Mouse (Mus musculus) monocyte, adult 2 months (primary cell): ENCODE results near the gene Tpm3.

Experiments
- DNase-seq, 2 experiments: peaks; one replicate each; pipeline ENCODE4 v3.0.0; 2022; ENCODE audit warnings: low spot score in 2 of 2, low read depth in 1 of 2

Tpm3 gene

GRCm38 (mm10) chr3:90134993-90135392, 62.5 kb downstream of the Tpm3 start:
- no peak for DNase-seq

GRCm38 (mm10) chr3:90136660-90137059, 64.2 kb downstream of the Tpm3 start:
- DNase-seq: no peak

- no peak for DNase-seq
Observed at GRCm38 (mm10) chr3:90137606-90138005, 65.2 kb downstream of the Tpm3 start.

GRCm38 (mm10) chr3:90139962-90140361, 67.5 kb downstream of the Tpm3 start:
- no peak for DNase-seq

GRCm38 (mm10) chr3:90145461-90145860, 73.0 kb downstream of the Tpm3 start:
- DNase-seq: no peak

- DNase-seq: no peak
Observed at GRCm38 (mm10) chr3:90146651-90147050, 74.2 kb downstream of the Tpm3 start.
